Mouse (Mus musculus) natural killer cell, adult 2 months (primary cell): ENCODE results near the gene Fn3k.

Experiments used
- DNase-seq, 2 experiments: peaks; one replicate each; pipeline ENCODE4 v3.0.0; 2022; ENCODE audit warnings: low spot score in 2 of 2

Fn3k gene

GRCm38 (mm10) chr11:121434156-121435155 lies at the start of gene Fn3k:
Gene Fn3k, plus strand, starts transcription at chr11:121434913.
- DNase-seq: peak; percentile 71 to 82

GRCm38 (mm10) chr11:121387750-121388553 lies 46.8 kb upstream of the Fn3k start, which contains the start of gene Rab40b:
Gene Rab40b, minus strand, starts transcription at chr11:121388251.
- DNase-seq: no peak

- no peak for DNase-seq
These were observed 46.2 kb upstream of the Fn3k start for GRCm38 (mm10) chr11:121388554-121388945.

GRCm38 (mm10) chr11:121390793-121391192 lies 43.9 kb upstream of the Fn3k start:
- DNase-seq: no peak

- no peak for DNase-seq
These were observed 42.3 kb upstream of the Fn3k start for GRCm38 (mm10) chr11:121392405-121392804.

GRCm38 (mm10) chr11:121407366-121408155 lies 27.2 kb upstream of the Fn3k start:
- DNase-seq: no peak

GRCm38 (mm10) chr11:121414762-121415161 lies 20.0 kb upstream of the Fn3k start:
- DNase-seq: no peak

- DNase-seq: no peak
These were observed 19.4 kb upstream of the Fn3k start for GRCm38 (mm10) chr11:121415351-121415750.

- DNase-seq: no peak
These were observed 16.7 kb upstream of the Fn3k start for GRCm38 (mm10) chr11:121417971-121418370.

GRCm38 (mm10) chr11:121418932-121419331 lies 15.8 kb upstream of the Fn3k start:
- DNase-seq: no peak

- no peak for DNase-seq
These were observed 14.3 kb upstream of the Fn3k start for GRCm38 (mm10) chr11:121420379-121420778.

GRCm38 (mm10) chr11:121420830-121421552 lies 13.7 kb upstream of the Fn3k start, which contains the start of gene Fn3krp:
Gene Fn3krp, plus strand, starts transcription at chr11:121421401.
- DNase-seq: peak; percentile 96 to 97

GRCm38 (mm10) chr11:121421553-121422173 lies 13.1 kb upstream of the Fn3k start:
- DNase-seq: no peak

- no peak for DNase-seq
These were observed 1.3 kb upstream of the Fn3k start for GRCm38 (mm10) chr11:121433397-121433796.

- no peak for DNase-seq
These were observed 2.5 kb downstream of the Fn3k start for GRCm38 (mm10) chr11:121437236-121437635.

- no peak for DNase-seq
These were observed 5.1 kb downstream of the Fn3k start for GRCm38 (mm10) chr11:121439686-121440292.

GRCm38 (mm10) chr11:121441653-121442052 lies 6.9 kb downstream of the Fn3k start:
- DNase-seq: no peak

- no peak for DNase-seq
These were observed 7.4 kb downstream of the Fn3k start for GRCm38 (mm10) chr11:121442076-121442475.

- DNase-seq: no peak
These were observed 16.6 kb downstream of the Fn3k start for GRCm38 (mm10) chr11:121451216-121451726.
